Mouse (Mus musculus) bone marrow, adult 2 months (tissue): ENCODE results near the gene Ttc13.

Experiments used
- CTCF ChIP-seq: fragments of 200-500 bp; IDR thresholded peaks from 2 replicates; pipeline ENCODE4 v1.5.1; 2011; ENCODE audit warnings: low read length, control low read depth; ENCODE audit not compliant: control insufficient read depth, insufficient read depth
- POLR2A ChIP-seq: fragments of 200-500 bp; IDR thresholded peaks from 2 replicates; pipeline ENCODE4 v1.6.1; 2011; ENCODE audit warnings: low read depth, mild to moderate bottlenecking, control low read depth, low read length, borderline replicate concordance; ENCODE audit not compliant: control insufficient read depth

DNA sequence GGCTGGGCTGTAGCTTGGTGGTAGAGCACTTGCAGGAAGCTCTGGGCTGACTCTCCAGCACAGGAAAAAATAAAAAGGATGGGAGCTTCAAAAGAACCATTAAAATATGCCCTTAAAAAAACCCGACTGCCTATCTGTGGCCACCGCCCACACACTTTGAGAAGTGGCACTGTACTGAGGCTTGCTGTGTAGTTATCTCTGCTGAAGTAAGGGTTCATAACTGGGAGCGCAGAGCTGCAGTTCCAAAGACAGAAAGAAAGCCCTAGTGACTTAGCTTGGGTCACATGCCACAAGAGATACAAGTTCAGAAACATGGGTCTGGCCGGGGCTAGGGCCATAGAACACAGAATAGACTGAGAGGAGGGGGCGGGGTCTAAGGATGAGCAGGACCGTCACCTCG, 63.8 kb downstream of the Ttc13 start:
- TF ChIP-seq POLR2A (no peak), CTCF (no peak)
